ENCODE assay signal across 15 mouse cellular contexts in genomic region chr3:107442191-107442590, GRCm38 (mm10). TPM values are rescaled to one million over a fixed set of nuclear protein-coding genes. Genes with fewer than 3 reads are reported as not detected.
A peak's percentile ranks its signal among the peaks of the same experiment; 100 is the strongest.
DNase-seq lines count a peak whose midpoint lies in the region; ATAC-seq and TF ChIP-seq lines count a peak whose summit lies in the region.
"Had no signal": no experiment of that assay in that cellular context is flagged by ENCODE, and none has a peak within 500 bp of the region (broad histone marks: within the 10 kb centered on the region; RNA-seq: fewer than 3 reads in every experiment).

No protein-coding gene starts in this region.

- peaks cover 25% of the 10 kb centered on the region for H3K27me3 ChIP-seq in kidney, embryonic 15.5 days
- H3K27me3 ChIP-seq: midbrain, embryonic 12.5 days; neural tube, embryonic 12.5 days had no signal

- DNase-seq in kidney, postnatal 14 days, result no peak
- peak; percentile 92 for DNase-seq in brain, adult 2 months (ENCODE audit: low read depth, low spot score)
- peak; percentile 74 to 85 for DNase-seq in layer of hippocampus, adult 2 months (ENCODE audit: low spot score in 2 of 2)
- peak; percentile 71 for DNase-seq in right cerebral cortex, postnatal 14 days
- DNase-seq in testis, postnatal 10 days (ENCODE audit: low spot score), result no peak
- DNase-seq in cerebellum, adult 11-12 months, result no peak
- DNase-seq: heart, adult 11 months; kidney, postnatal 36 days had no signal

- H3K4me1 ChIP-seq in kidney, embryonic 15.5 days, result 0 out of 2 replicates have a peak, but pooled peaks cover under 1% of the 10 kb centered on the region
- H3K4me1 ChIP-seq: midbrain, embryonic 12.5 days; neural tube, embryonic 12.5 days had no signal

- no peak for TF ChIP-seq CTCF in layer of hippocampus, adult 2 months (conservative IDR thresholded peaks at IDR 0.05)

- H3K9me3 ChIP-seq in kidney, embryonic 15.5 days (replicated peaks), result no peaks in the 10 kb centered on the region
- H3K9me3 ChIP-seq: midbrain, embryonic 12.5 days; neural tube, embryonic 12.5 days had no signal

- no peak overlapping the region for H3K4me2 ChIP-seq in kidney, embryonic 15.5 days
- H3K4me2 ChIP-seq: midbrain, embryonic 12.5 days; neural tube, embryonic 12.5 days had no signal

- H3K9ac ChIP-seq in kidney, embryonic 15.5 days, result no peak overlapping the region
- H3K9ac ChIP-seq: midbrain, embryonic 12.5 days; neural tube, embryonic 12.5 days had no signal

- H3K4me3 ChIP-seq in kidney, embryonic 15.5 days (replicated peaks), result no peak overlapping the region
- H3K4me3 ChIP-seq in layer of hippocampus, adult 2 months, result no peak overlapping the region
- H3K4me3 ChIP-seq: midbrain, embryonic 12.5 days; neural tube, embryonic 12.5 days had no signal

- WGBS in kidney, embryonic 15.5 days, result 83% methylated on average over 11 of the region's 11 CpGs

- H3K27ac ChIP-seq in kidney, embryonic 15.5 days, result no peak overlapping the region
- peak overlapping the region; percentile 89 for H3K27ac ChIP-seq in layer of hippocampus, adult 2 months
- H3K27ac ChIP-seq: midbrain, embryonic 12.5 days; neural tube, embryonic 12.5 days had no signal

- no peaks in the 10 kb centered on the region for H3K36me3 ChIP-seq in kidney, embryonic 15.5 days
- H3K36me3 ChIP-seq: midbrain, embryonic 12.5 days; neural tube, embryonic 12.5 days had no signal

- ATAC-seq in kidney, embryonic 15.5 days (replicated peaks; ENCODE audit: low FRiP score), result 0 out of 2 replicates have a peak, but pooled peaks have one; percentile 19
- ATAC-seq: forebrain, embryonic 14.5 days; inflammation-experienced regulatory T-cells, adult 6 months; lung, postnatal 0 days had no signal

RNA-seq across cellular contexts. Expression of gene Kcnc4, which starts 17.2 kb away (rescaled TPM):
- polyA plus RNA-seq in kidney, embryonic 15.5 days (2015; fragmentation: Nextera tagmentation; extraction: Ambion mirVana), result 0.26 and 0.31 TPM in 2 replicates
- total RNA-seq in layer of hippocampus, adult 2 months (2021), result 10 to 100 TPM; 59.1 to 62.3 TPM
- total RNA-seq: liver, adult 2 months had no signal
- polyA plus RNA-seq: inflammation-experienced regulatory T-cells, adult 6 months had no signal

Comparison
In these comparisons a context has a peak if more than half of its experiments do, and no peak if none do; other contexts are left out.
1. DNase-seq: peak in brain, adult 2 months (single experiment), layer of hippocampus, adult 2 months (2 of 2) and right cerebral cortex, postnatal 14 days (single experiment); none in kidney, postnatal 14 days (single experiment), testis, postnatal 10 days (single experiment) and cerebellum, adult 11-12 months (single experiment).